21 mouse cellular contexts compared by ENCODE assay signal in genomic region chr15:78435681-78436080, GRCm38 (mm10). TPM values are rescaled to one million over a fixed set of nuclear protein-coding genes. Genes with fewer than 3 reads are reported as not detected.
DNase-seq lines count a peak whose midpoint lies in the region; ATAC-seq and TF ChIP-seq lines count a peak whose summit lies in the region.
"Had no signal": no experiment of that assay in that cellular context is flagged by ENCODE, and none has a peak within 500 bp of the region (broad histone marks: within the 10 kb centered on the region; RNA-seq: fewer than 3 reads in every experiment).

No protein-coding gene starts in this region.

- peaks cover 58% of the 10 kb centered on the region for H3K4me1 ChIP-seq in hindbrain, embryonic 12.5 days
- peaks cover 16% of the 10 kb centered on the region for H3K4me1 ChIP-seq in hindbrain, embryonic 16.5 days (ENCODE audit: control insufficient read depth, insufficient read depth, low read depth, low read length)
- H3K4me1 ChIP-seq in forebrain, embryonic 13.5 days = peaks cover 44% of the 10 kb centered on the region

- 78% methylated on average over 11 of the region's 11 CpGs for WGBS in hindbrain, embryonic 12.5 days
- 74% methylated on average over 11 of the region's 11 CpGs for WGBS in hindbrain, embryonic 16.5 days
- WGBS in forebrain, embryonic 13.5 days = 86% methylated on average over 11 of the region's 11 CpGs

- no peak overlapping the region for H3K4me2 ChIP-seq in hindbrain, embryonic 12.5 days (replicated peaks)
- no peak overlapping the region for H3K4me2 ChIP-seq in hindbrain, embryonic 16.5 days (ENCODE audit: low read length)
- H3K4me2 ChIP-seq in myocyte (ENCODE audit: low read depth) = no peak overlapping the region
- no peak overlapping the region for H3K4me2 ChIP-seq in forebrain, embryonic 13.5 days

- no peak overlapping the region for H3K9ac ChIP-seq in hindbrain, embryonic 12.5 days
- H3K9ac ChIP-seq in hindbrain, embryonic 16.5 days (ENCODE audit: low read depth, low read length) = no peak overlapping the region
- H3K9ac ChIP-seq in forebrain, embryonic 13.5 days = no peak overlapping the region
- H3K9ac ChIP-seq: stomach, embryonic 15.5 days had no signal

- peak; percentile 66 for DNase-seq in cerebellum, adult 11-12 months
- no peak for DNase-seq in cerebellum, postnatal 36 days
- DNase-seq in right cerebral cortex, adult 2 months (ENCODE audit: low spot score in 2 of 2) = peak; percentile 20 to 33
- no peak for DNase-seq in right cerebral cortex, postnatal 14 days
- DNase-seq: layer of hippocampus, adult 9-11 months; liver; lung, adult 2 months; lung, postnatal 4 days; spleen, adult 18-20 months; thymus, postnatal 25 days had no signal

- H3K9me3 ChIP-seq in hindbrain, embryonic 12.5 days (replicated peaks) = no peaks in the 10 kb centered on the region
- H3K9me3 ChIP-seq in hindbrain, embryonic 16.5 days (ENCODE audit: control insufficient read depth, low read length) = no peaks in the 10 kb centered on the region
- no peaks in the 10 kb centered on the region for H3K9me3 ChIP-seq in forebrain, embryonic 13.5 days (replicated peaks)
- H3K9me3 ChIP-seq: embryonic facial prominence, embryonic 12.5 days; neural tube, embryonic 12.5 days; stomach, embryonic 15.5 days had no signal

- H3K27me3 ChIP-seq in hindbrain, embryonic 12.5 days = peaks cover 6% of the 10 kb centered on the region; the same call in 1 of the 2 replicates
- no peaks in the 10 kb centered on the region; the same call in 1 of the 2 replicates for H3K27me3 ChIP-seq in hindbrain, embryonic 16.5 days (replicated peaks; ENCODE audit: control insufficient read depth, insufficient read depth, low read length)
- no peaks in the 10 kb centered on the region for H3K27me3 ChIP-seq in myocyte (ENCODE audit: control insufficient read depth, insufficient read depth, insufficient read length)
- H3K27me3 ChIP-seq in forebrain, embryonic 13.5 days = no peaks in the 10 kb centered on the region
- H3K27me3 ChIP-seq: stomach, embryonic 15.5 days had no signal

- TF ChIP-seq POLR2A in myocyte (IDR thresholded peaks at IDR 0.05; ENCODE audit: insufficient read length, low read depth) = no peak

- peaks cover 43% of the 10 kb centered on the region for H3K36me3 ChIP-seq in hindbrain, embryonic 12.5 days
- H3K36me3 ChIP-seq in hindbrain, embryonic 16.5 days (ENCODE audit: control insufficient read depth, insufficient read depth, low read length) = peaks cover 21% of the 10 kb centered on the region
- H3K36me3 ChIP-seq in myocyte (ENCODE audit: control insufficient read depth, insufficient read depth) = peaks cover 8% of the 10 kb centered on the region
- peaks cover 60% of the 10 kb centered on the region for H3K36me3 ChIP-seq in forebrain, embryonic 13.5 days (ENCODE audit: poor library complexity, severe bottlenecking)

- no peak for ATAC-seq in hindbrain, embryonic 12.5 days (ENCODE audit: low FRiP score)
- no peak for ATAC-seq in hindbrain, embryonic 16.5 days
- ATAC-seq in forebrain, embryonic 13.5 days = no peak
- ATAC-seq: midbrain, embryonic 16.5 days had no signal

- H3ac ChIP-seq in myocyte (ENCODE audit: control insufficient read depth, insufficient read length) = no peak overlapping the region

- 0 out of 2 replicates have a peak overlapping the region, but pooled peaks have one; percentile 12 for H3K27ac ChIP-seq in hindbrain, embryonic 12.5 days
- H3K27ac ChIP-seq in hindbrain, embryonic 16.5 days (ENCODE audit: low read depth, low read length) = no peak overlapping the region
- no peak overlapping the region for H3K27ac ChIP-seq in forebrain, embryonic 13.5 days

- no peaks in the 10 kb centered on the region for H3K79me2 ChIP-seq in myocyte (ENCODE audit: control insufficient read depth, insufficient read depth)

- H3K4me3 ChIP-seq in hindbrain, embryonic 12.5 days = no peak overlapping the region
- H3K4me3 ChIP-seq in hindbrain, embryonic 16.5 days (ENCODE audit: low read length) = no peak overlapping the region
- H3K4me3 ChIP-seq in myocyte = no peak overlapping the region
- H3K4me3 ChIP-seq in forebrain, embryonic 13.5 days = no peak overlapping the region
- H3K4me3 ChIP-seq: neural tube, embryonic 12.5 days had no signal

TF ChIP-seq in myocyte, 11 proteins besides CTCF, POLR2A, EP300 and RAD21:
- no peak for TF ChIP-seq MYOD1 (IDR thresholded peaks at IDR 0.05; ENCODE audit: control insufficient read depth in 1 of 3, insufficient read length in 2 of 3, low read depth in 2 of 3)
- TF ChIP-seq TCF12 (IDR thresholded peaks at IDR 0.05; ENCODE audit: insufficient read depth, poor library complexity, severe bottlenecking) = no peak
- peak; percentile 26 for TF ChIP-seq USF1 (IDR thresholded peaks at IDR 0.05; ENCODE audit: low read depth)
- no peak for TF ChIP-seq REST (IDR thresholded peaks at IDR 0.05; ENCODE audit: insufficient read depth, insufficient read length)

RNA-seq across cellular contexts. Expression of gene Kctd17, which starts 7.3 kb away (rescaled TPM):
- 79.8 and 85.2 TPM in 2 replicates for polyA plus RNA-seq in hindbrain, embryonic 12.5 days (2016; fragmentation: Nextera tagmentation; extraction: Ambion mirVana)
- 161 and 172 TPM in 2 replicates for polyA plus RNA-seq in hindbrain, embryonic 16.5 days (2015; fragmentation: Nextera tagmentation; extraction: Ambion mirVana)
- polyA plus RNA-seq in myocyte (2012; fragmentation: generic; extraction: Trizol) = 161 TPM
- 84.6 and 104 TPM in 2 replicates for polyA plus RNA-seq in forebrain, embryonic 13.5 days (2015; fragmentation: Nextera tagmentation; extraction: Ambion mirVana)

RNA-seq across cellular contexts. Expression of gene Mpst, which starts 29.5 kb away (rescaled TPM):
- polyA plus RNA-seq in hindbrain, embryonic 12.5 days (2016; fragmentation: Nextera tagmentation; extraction: Ambion mirVana) = 1.7 and 1.8 TPM in 2 replicates
- polyA plus RNA-seq in hindbrain, embryonic 16.5 days (2015; fragmentation: Nextera tagmentation; extraction: Ambion mirVana) = 5.1 and 5.2 TPM in 2 replicates
- polyA plus RNA-seq in myocyte (2012; fragmentation: generic; extraction: Trizol) = 77.1 TPM
- polyA plus RNA-seq in forebrain, embryonic 13.5 days (2015; fragmentation: Nextera tagmentation; extraction: Ambion mirVana) = 2.3 and 3.0 TPM in 2 replicates

RNA-seq across cellular contexts. Expression of gene Tst, which starts 30.0 kb away (rescaled TPM):
- 7.0 and 9.3 TPM in 2 replicates for polyA plus RNA-seq in hindbrain, embryonic 12.5 days (2016; fragmentation: Nextera tagmentation; extraction: Ambion mirVana)
- polyA plus RNA-seq in hindbrain, embryonic 16.5 days (2015; fragmentation: Nextera tagmentation; extraction: Ambion mirVana) = 30.3 and 43.5 TPM in 2 replicates
- polyA plus RNA-seq in myocyte (2012; fragmentation: generic; extraction: Trizol) = 9.8 TPM
- polyA plus RNA-seq in forebrain, embryonic 13.5 days (2015; fragmentation: Nextera tagmentation; extraction: Ambion mirVana) = 12.0 and 15.9 TPM in 2 replicates

RNA-seq across cellular contexts. Expression of gene Tmprss6, which starts 32.8 kb away (rescaled TPM):
- polyA plus RNA-seq in hindbrain, embryonic 12.5 days (2016; fragmentation: Nextera tagmentation; extraction: Ambion mirVana) = 0.14 TPM in 1 of 2 replicates, not detected in the other
- polyA plus RNA-seq in hindbrain, embryonic 16.5 days (2015; fragmentation: Nextera tagmentation; extraction: Ambion mirVana) = 0.29 and 0.51 TPM in 2 replicates
- polyA plus RNA-seq in myocyte (2012; fragmentation: generic; extraction: Trizol) = 0.08 TPM
- polyA plus RNA-seq in forebrain, embryonic 13.5 days (2015; fragmentation: Nextera tagmentation; extraction: Ambion mirVana) = 0.49 TPM in 1 of 2 replicates, not detected in the other

RNA-seq across cellular contexts. Expression of gene Tex33, which starts 40.0 kb away (rescaled TPM):
- not detected in 2 replicates for polyA plus RNA-seq in hindbrain, embryonic 12.5 days (2016; fragmentation: Nextera tagmentation; extraction: Ambion mirVana)
- polyA plus RNA-seq in hindbrain, embryonic 16.5 days (2015; fragmentation: Nextera tagmentation; extraction: Ambion mirVana) = 0.17 TPM in 1 of 2 replicates, not detected in the other
- polyA plus RNA-seq in myocyte (2012; fragmentation: generic; extraction: Trizol) = not detected
- not detected in 2 replicates for polyA plus RNA-seq in forebrain, embryonic 13.5 days (2015; fragmentation: Nextera tagmentation; extraction: Ambion mirVana)
- polyA plus RNA-seq: embryonic facial prominence, embryonic 12.5 days; heart, postnatal 0 days; intestine, embryonic 14.5 days; kidney, postnatal 0 days; lung, adult 2 months; midbrain, embryonic 16.5 days; neural tube, embryonic 12.5 days; stomach, embryonic 15.5 days had no signal

Comparison
In these comparisons a context has a peak if more than half of its experiments do, and no peak if none do; other contexts are left out.
1. DNase-seq: peak in cerebellum, adult 11-12 months (single experiment) and right cerebral cortex, adult 2 months (2 of 2); none in cerebellum, postnatal 36 days (0 of 2) and right cerebral cortex, postnatal 14 days (single experiment).
2. RNA of gene Mpst, which starts 29.5 kb away (polyA plus RNA-seq): 77.1 TPM in myocyte (single experiment); 5.1 to 5.2 TPM in hindbrain, embryonic 16.5 days, 2.3 to 3.0 TPM in forebrain, embryonic 13.5 days and 1.7 to 1.8 TPM in hindbrain, embryonic 12.5 days; every median in the first group is over 10 times any median in the second.